Mouse (Mus musculus) splenic B cell, adult 2 months (primary cell): Measurements from ENCODE around the gene Gtpbp1.
A peak's percentile ranks its signal among the peaks of the same experiment; 100 is the strongest.

Experiments used
- DNase-seq: peaks from one replicate; pipeline ENCODE4 v3.0.0-alpha.2; 2011; ENCODE audit warnings: low read depth, low spot score
- H3K27me3 ChIP-seq: 2 replicates; pipeline ENCODE4 v1.6.1; 2012; ENCODE audit warnings: mild to moderate bottlenecking, low read length, moderate library complexity, mixed read lengths; ENCODE audit not compliant: control insufficient read depth, poor library complexity, insufficient read depth, severe bottlenecking
- H3K36me3 ChIP-seq: 2 replicates; pipeline ENCODE4 v1.6.1; 2012; ENCODE audit warnings: mild to moderate bottlenecking, low read length, moderate library complexity, mixed read lengths; ENCODE audit not compliant: control insufficient read depth, poor library complexity, insufficient read depth, severe bottlenecking

The Gtpbp1 gene

DNA sequence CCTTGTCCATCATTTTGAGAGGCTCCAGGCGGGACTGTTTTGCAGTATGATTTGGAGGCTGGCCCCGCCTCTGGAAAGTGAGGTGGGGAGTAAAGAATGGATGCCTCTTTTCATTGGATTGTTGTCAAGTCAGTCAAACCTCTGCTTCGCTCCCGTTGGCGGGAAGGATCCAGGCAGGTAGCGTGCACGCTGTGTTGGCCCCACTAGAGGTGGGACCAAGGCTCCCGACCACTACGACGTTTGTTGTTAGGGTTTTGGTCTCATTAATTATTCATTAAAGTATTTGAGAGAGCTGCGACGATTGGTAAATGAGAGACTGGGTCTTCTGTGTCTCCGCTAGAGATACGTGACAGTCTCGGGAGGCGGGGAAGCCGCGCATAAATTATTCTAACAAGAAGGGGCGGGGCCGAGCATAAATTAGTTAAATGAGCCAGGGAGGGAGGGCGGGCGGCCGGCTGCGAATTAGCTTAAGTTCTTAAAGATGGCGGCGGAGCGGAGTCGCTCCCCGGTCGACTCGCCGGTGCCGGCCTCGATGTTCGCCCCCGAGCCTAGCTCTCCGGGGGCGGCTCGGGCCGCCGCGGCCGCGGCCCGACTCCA is at the start of gene Gtpbp1:
Gene Gtpbp1, plus strand, starts transcription at position 420 of the 597 bp plus-strand sequence.
- peak; percentile 99 for DNase-seq
- Histone ChIP-seq H3K36me3 (peaks cover 3% of the 10 kb centered on the region; the same call in 1 of the 2 replicates), H3K27me3 (no peaks in the 10 kb centered on the region)

DNA sequence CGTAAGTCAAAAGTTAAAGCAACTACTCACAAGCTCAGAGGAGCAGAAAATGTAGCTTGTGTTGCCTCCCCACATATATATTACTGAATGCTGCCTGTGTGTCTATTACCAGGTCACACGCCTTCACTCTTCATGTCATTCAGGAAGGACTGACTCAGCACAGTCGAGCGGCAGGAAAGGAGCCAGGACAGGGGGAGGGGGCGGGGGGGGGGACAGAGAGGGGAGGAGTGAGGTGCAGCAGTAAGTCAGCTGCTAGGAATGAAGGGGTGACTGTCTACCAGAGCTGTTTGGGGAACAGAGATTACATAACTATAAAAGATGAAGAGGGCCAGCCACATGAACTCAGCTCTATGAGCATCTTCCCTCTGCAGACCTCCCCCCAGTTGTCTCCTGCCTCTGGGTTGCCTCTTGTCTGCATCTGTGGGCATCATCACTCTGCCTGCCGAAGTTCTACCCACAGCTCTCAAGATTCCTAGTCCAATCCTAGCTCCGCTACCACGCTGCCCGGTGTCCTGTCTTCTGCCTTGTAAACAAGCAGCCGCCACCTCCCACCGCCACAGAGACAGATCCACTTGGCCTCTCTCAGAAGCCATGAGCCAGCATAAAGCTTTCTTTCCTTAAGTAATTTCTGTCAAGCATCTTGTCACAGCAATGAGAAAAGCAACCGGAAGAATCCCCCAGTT is 49.4 kb upstream of the Gtpbp1 start:
- no peak for DNase-seq
- Histone ChIP-seq H3K27me3 (no peaks in the 10 kb centered on the region), H3K36me3 (no peaks in the 10 kb centered on the region)

DNA sequence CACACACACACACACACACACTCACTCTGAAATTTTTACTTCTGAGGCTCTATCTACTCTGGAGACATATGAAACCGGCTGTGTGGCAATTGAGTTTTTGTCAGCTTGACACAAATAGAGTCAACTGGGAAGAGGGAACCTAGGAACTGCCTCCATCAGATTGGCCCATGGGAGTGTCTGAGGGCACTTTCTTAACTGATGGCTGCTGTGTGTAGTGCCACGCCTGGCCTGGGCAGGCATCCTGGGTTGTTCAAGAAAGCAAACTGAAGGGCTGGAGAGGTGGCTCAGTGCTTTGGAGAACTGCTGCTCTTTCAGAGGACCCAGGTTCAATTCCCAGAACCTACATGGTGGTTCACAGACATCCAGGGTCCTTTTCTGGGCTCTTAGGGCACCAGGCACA is 45.2 kb upstream of the Gtpbp1 start:
- H3K36me3 ChIP-seq, result no peaks in the 10 kb centered on the region
- H3K27me3 ChIP-seq, result no peaks in the 10 kb centered on the region
- no peak for DNase-seq

DNA sequence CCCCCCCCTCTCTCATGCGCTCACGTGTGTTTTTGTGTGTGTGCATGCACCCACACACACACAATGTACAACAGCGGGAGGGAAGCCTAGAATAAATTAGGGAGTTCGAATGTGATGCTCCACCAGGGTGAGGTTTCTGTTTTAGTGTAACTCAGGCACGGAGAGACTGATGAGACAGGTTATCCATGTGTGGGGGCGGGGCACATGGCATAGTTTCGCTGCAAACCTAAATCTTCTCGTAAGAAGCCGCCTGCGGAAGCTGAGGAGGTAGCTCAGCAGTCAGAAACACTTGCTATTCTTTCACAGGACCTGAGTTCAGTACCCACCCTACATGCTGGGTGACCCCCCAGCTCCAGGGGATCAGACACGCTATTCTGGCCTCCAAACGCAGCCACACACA is 42.5 kb upstream of the Gtpbp1 start:
- no peak for DNase-seq
- Histone ChIP-seq H3K27me3 (no peaks in the 10 kb centered on the region), H3K36me3 (no peaks in the 10 kb centered on the region)

DNA sequence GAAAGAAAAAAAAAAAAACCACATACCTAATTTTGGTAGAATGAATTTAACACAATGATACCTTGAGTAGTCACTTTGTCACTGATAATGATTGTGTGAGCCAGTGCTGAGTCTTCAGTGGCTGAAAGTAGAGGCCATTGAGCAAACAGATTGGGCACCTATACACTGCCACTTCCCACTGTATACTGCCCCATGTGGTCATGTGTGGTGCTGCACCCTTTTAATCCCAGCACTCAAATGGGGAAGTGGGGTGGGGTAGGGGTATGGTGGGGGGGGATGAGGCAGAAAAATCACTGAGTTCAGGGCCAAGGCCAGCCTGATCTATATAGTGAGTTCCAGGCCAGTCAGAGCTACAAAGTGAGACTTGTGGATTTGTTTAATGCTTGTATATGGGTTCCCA is 40.1 kb upstream of the Gtpbp1 start:
- Histone ChIP-seq H3K36me3 (no peaks in the 10 kb centered on the region), H3K27me3 (no peaks in the 10 kb centered on the region)
- peak; percentile 86 for DNase-seq

DNA sequence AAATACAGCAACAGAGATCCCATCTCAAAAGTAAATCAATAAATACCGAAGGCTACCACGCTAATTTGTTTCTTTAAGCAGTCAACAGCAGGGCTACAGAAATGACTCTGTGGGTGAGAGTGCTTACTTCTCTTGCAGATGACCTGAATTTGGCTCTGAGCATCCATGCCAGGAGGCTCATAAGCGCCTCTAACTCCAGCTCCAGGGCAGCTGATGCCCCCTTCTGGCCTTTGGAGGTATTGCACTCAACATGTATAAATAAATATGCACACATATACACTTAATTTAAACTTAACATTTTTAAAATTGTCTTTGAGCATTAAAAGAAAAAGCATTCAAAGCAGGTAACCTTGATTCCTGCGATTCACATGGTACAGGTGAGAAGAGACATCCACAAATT is 39.2 kb upstream of the Gtpbp1 start:
- Histone ChIP-seq H3K36me3 (no peaks in the 10 kb centered on the region), H3K27me3 (no peaks in the 10 kb centered on the region)
- DNase-seq, result peak; percentile 55

DNA sequence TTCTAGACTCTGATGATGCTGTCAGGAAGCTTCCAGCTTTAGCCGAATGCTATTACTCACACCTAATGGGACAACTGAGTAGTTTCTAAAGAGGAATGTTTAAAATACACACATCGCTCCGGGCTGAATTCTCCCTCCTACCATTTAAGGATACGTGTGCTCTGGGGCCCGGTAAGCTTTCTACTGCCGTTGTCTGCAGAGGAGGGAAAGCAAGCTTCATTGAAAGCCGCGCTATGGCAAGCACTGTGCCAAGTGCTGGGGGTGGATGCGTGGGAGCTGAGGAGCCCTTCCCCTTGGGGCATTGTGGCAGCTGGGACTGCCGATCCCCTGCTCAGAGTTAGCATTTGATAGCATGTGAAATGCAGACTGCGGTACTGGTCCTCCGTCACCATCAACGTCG is 34.2 kb upstream of the Gtpbp1 start:
- DNase-seq, result no peak
- Histone ChIP-seq H3K27me3 (no peaks in the 10 kb centered on the region), H3K36me3 (no peaks in the 10 kb centered on the region)

DNA sequence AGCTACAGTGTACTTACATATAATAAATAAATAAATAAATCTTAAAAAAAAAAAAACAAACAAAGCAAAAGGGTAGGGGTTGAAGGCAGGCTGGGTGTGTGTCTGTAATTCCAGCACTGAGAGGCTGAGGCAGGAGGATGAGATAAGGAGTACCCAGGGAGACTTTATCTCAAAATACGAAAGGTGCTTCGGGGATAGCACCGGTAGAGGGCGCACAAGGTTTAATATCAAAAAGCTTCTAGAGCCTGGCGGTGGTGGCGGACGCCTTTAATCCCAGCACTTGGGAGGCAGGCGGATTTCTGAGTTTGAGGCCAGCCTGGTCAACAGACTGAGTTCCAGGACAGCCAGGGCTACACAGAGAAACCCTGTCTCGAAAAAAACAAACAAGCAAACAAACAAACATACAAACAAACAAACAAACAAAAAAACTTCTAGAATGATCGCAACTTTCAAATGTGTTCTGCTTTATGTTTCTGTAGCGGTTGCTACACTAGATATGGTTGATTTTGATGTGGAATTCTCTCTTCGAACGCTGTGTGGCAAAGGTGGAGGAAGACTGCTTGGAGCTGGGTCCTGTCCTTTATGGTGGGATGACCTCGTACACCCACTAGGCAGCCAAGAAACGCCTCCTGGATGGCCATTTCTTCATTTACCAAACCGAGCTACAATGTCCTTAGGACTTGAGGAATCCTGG is 32.7 kb upstream of the Gtpbp1 start:
- peak; percentile 90 for DNase-seq
- H3K27me3 ChIP-seq, result no peaks in the 10 kb centered on the region
- H3K36me3 ChIP-seq, result no peaks in the 10 kb centered on the region; the same call in 1 of the 2 replicates

DNA sequence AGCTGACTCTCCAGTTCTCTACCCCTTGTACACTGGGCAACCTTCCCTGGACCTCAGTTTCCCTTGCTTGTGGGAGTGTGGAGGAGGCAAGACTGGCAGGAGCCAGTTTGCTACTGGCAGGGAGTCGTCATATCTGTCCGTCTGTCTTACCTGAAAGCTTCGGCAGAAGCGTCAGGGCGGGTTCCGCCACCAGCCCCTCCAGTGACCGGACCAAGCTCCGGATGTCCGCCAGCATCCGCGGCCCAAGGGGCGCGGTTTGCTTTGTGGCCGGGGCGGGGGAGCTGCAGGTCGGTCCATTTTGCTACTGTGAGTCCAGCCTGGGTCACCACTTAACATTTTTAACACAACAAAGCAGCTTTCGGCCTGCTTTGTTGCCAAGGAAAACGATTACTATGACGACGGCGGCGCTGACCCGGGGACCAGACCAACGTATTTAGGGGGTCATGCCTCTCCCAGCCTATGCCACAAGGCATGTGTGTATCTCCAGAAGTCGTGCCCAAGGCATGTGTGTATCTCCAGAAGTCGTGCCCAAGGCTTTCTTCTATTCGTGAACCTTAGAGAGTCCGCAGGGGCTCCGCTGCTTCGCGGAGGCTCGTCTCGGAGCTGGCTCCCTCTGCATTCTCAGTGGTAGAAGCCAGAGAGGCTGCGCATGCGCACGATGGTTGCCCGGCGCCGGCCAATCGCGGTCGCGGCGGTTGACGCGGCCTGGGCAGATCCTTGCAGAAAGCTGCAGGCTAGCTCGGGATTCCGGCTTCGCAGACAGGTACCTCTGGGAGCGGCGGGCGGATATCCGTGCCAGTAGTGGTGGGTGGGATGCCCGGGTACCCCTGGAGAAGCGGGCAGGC is 31.9 kb upstream of the Gtpbp1 start, which contains the start of the genes Fam227a and Cby1:
Gene Fam227a, minus strand, starts transcription at position 426 of the 845 bp plus-strand sequence.
Gene Cby1, plus strand, starts transcription at position 669 of the 845 bp plus-strand sequence.
- peak; percentile 94 for DNase-seq
- Histone ChIP-seq H3K27me3 (no peaks in the 10 kb centered on the region), H3K36me3 (no peaks in the 10 kb centered on the region; the same call in 1 of the 2 replicates)

DNA sequence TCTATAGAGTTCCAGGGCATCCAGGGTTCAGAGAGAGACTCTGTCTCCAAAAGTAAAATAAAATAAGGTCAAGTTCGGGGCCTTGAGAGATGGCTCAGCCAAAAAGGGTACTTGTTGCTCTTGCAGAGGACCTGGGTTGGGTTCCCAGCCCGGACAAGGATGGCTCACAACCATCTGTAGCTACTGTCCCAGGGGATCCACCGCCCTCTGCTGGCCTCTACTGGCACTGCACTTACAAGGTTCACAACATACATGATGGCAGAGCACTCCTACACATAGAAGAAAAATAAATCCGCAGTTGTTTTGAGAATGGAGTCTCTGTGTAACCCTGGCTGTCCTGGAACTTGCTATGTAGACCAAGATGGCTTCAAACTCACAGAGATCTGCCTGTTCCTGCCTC is 28.8 kb upstream of the Gtpbp1 start:
- DNase-seq, result peak; percentile 73
- no peaks in the 10 kb centered on the region; the same call in 1 of the 2 replicates for H3K36me3 ChIP-seq

DNA sequence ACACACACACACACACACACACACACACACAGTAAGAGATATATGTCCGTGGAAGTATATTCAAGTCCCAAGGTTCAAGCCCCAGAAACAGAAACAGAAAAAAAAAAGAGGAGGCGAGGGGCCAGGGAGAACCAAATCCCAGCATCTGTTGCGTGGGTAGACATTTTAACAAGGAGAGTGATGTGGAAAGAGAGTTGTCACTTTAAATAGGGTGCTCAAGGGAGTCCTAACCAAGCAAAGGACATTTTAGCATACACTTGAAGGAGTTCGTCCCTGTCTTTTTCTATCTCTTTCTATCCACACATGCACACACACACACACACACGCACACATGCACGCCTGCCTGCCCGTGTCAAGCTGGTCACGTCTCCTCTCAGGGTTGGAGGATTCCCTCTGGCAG is 26.0 kb upstream of the Gtpbp1 start:
- Histone ChIP-seq H3K36me3 (no peaks in the 10 kb centered on the region; the same call in 1 of the 2 replicates), H3K27me3 (no peaks in the 10 kb centered on the region)
- DNase-seq, result no peak

More for the DNA sequence above, 28.8 kb upstream of the Gtpbp1 start:
- H3K27me3 ChIP-seq, result no peaks in the 10 kb centered on the region

DNA sequence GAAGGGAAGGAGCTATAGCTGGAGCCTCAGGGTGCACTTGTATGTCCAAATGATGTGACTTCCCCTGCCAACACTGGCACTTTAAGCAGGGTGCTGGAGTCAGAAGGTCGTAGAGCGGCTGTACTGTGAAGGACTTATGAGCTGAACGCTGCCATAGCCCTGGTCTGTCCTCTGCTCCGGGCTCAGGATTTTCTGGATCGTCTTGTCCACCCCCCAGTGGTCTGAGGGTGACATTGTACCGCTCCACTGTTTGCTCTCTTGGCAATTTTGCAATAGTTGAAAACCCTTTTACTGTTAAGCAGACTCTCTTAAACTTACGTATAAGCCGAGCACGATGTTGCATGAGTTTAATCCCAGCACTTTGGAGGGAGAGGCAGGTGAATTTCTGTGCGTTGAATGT is 21.4 kb upstream of the Gtpbp1 start:
- no peak for DNase-seq
- H3K27me3 ChIP-seq, result no peaks in the 10 kb centered on the region
- H3K36me3 ChIP-seq, result peaks cover 9% of the 10 kb centered on the region; the same call in 1 of the 2 replicates

DNA sequence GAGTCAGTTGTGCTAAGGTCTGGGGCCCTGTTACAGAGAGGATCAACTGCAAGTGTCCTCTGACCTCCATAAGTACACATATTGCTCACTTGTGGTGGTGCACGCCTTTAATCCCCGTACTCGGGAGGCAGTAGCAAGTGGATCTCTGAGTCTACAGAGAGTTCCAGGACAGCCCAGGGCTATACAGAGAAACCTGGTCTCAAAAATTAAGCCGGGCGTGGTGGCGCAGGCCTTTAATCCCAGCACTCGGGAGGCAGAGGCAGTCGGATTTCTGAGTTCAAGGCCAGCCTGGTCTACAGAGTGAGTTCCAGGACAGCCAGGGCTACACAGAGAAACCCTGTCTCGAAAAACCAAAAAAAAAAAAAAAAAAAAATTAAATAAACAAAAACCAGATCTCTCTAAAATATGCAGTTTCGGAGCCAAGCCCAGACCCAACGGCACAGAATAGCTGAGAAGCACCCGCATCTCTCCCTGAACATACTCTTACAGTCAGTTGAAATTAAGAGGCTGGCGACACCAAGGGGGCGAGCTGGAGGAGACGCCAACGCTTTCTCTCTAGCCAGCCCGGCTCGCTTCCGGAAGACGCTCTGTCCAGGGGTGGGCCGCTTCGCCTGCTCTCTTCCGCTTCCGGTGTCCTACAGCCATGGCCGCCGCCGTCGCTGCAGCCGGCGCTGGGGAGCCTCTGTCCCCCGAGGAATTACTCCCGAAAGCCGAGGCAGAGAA is 20.2 kb upstream of the Gtpbp1 start, which contains the start of gene Tomm22:
Gene Tomm22, plus strand, starts transcription at position 613 of the 723 bp plus-strand sequence.
- H3K27me3 ChIP-seq, result no peaks in the 10 kb centered on the region
- peaks cover 11% of the 10 kb centered on the region; the same call in 1 of the 2 replicates for H3K36me3 ChIP-seq
- peak; percentile 95 for DNase-seq

DNA sequence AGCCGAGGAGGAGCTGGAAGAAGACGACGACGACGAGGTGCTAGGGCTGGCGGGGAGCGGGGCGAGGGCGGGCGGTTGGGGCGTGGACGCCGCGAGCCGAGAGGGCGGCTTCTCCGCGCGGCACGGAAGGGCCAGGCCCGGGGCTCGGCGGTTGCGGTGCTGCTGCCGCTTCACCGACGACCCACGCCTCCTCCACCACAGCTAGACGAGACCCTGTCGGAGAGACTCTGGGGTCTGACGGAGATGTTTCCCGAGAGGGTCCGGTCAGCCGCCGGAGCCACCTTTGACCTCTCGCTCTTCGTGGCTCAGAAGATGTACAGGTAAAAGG is 19.7 kb upstream of the Gtpbp1 start:
- no peak for DNase-seq
- Histone ChIP-seq H3K36me3 (peaks cover 11% of the 10 kb centered on the region; the same call in 1 of the 2 replicates), H3K27me3 (no peaks in the 10 kb centered on the region)
